Mouse (Mus musculus): ENCODE data around the gene Hist1h2bb.
"Not testable (repeated sequence)": the region's sequence is repeated elsewhere in the genome, so short reads cannot be mapped to it uniquely, and the experiment has no call there.

- TF ChIP-seq GATA1 (IDR thresholded peaks at IDR 0.05; ENCODE audit: borderline replicate concordance, low read length) = peak; percentile 11; the same call in 1 of the 3 replicates
- not testable (repeated sequence) for TF ChIP-seq FLI1 (IDR thresholded peaks at IDR 0.05; ENCODE audit: low read length)
Observed at GRCm38 (mm10) chr13:23761871-23762821, 15.6 kb downstream of the Hist1h2bb start, which contains the start of gene Hist1h3a.

Measured in megakaryocyte, embryonic 14.5 days (primary cell).